Mouse (Mus musculus) midbrain, embryonic 13.5 days (tissue): ENCODE measurements around the gene Pigs. TPM values are rescaled to one million over a fixed set of nuclear protein-coding genes. Genes with fewer than 3 reads are reported as not detected.

Experiments used
- ATAC-seq: fragments of 200-750 bp; cut with Nextera tagmentation; 2 replicates; pipeline ENCODE4 v1.8.0; 2017; ENCODE audit warnings: mild to moderate bottlenecking, moderate TSS enrichment, moderate library complexity
- H3K27ac ChIP-seq: fragments of 300-500 bp; sonication (generic); 2 replicates; pipeline ENCODE4 v1.5.1; 2015; ENCODE audit warnings: inconsistent platforms, mild to moderate bottlenecking, moderate library complexity
- H3K27me3 ChIP-seq: fragments of 300-500 bp; sonication (generic); 2 replicates; pipeline ENCODE4 v1.6.1; 2015; ENCODE audit warnings: mild to moderate bottlenecking, inconsistent platforms
- H3K36me3 ChIP-seq: fragments of 300-500 bp; sonication (generic); 2 replicates; pipeline ENCODE4 v1.6.1; 2015; ENCODE audit warnings: mild to moderate bottlenecking, inconsistent platforms
- H3K4me1 ChIP-seq: fragments of 300-500 bp; sonication (generic); replicated peaks from 2 replicates; pipeline ENCODE4 v1.6.1; 2015; ENCODE audit warnings: inconsistent platforms
- H3K4me2 ChIP-seq: fragments of 300-500 bp; sonication (generic); replicated peaks from 2 replicates; pipeline ENCODE4 v1.6.1; 2015; ENCODE audit warnings: moderate library complexity, mild to moderate bottlenecking, inconsistent platforms
- H3K4me3 ChIP-seq: fragments of 300-500 bp; sonication (generic); replicated peaks from 2 replicates; pipeline ENCODE4 v1.5.1; 2015; ENCODE audit warnings: mild to moderate bottlenecking, inconsistent platforms
- H3K9ac ChIP-seq: fragments of 300-500 bp; sonication (generic); replicated peaks from 2 replicates; pipeline ENCODE4 v1.6.1; 2015; ENCODE audit warnings: mild to moderate bottlenecking, inconsistent platforms
- H3K9me3 ChIP-seq: fragments of 300-500 bp; sonication (generic); 2 replicates; pipeline ENCODE4 v1.6.1; 2016; ENCODE audit warnings: mild to moderate bottlenecking, inconsistent platforms
- WGBS: fragments of 180-500 bp; shearing (Covaris S2); methylation state at CpG from one replicate; pipeline ENCODE4 v1.1.7; 2015; 5-methylcytosine and 5-hydroxymethylcytosine counted together
- polyA plus RNA-seq: library from polyadenylated mRNA; unstranded; fragments of >200 nt; fragmentation: Nextera tagmentation; extraction: Ambion mirVana; gene quantifications from 2 replicates; pipeline ENCODE4 v1.2.1, GENCODE M21; 2015

The Pigs gene
- polyA plus RNA-seq, 1 experiment from 2014 or later: 66.6 TPM

- Histone ChIP-seq H3K4me3 (peak within 1 kb of the TSS; percentile 76), H3K36me3 (peaks cover 40% of the 10 kb centered on the region), H3K27me3 (no peaks in the 10 kb centered on the region), H3K4me2 (peak within 1 kb of the TSS; percentile 81), H3K27ac (peak within 1 kb of the TSS; percentile 87), H3K9ac (peak within 1 kb of the TSS; percentile 90), H3K9me3 (no peaks in the 10 kb centered on the region), H3K4me1 (peaks cover 39% of the 10 kb centered on the region)
- WGBS: 1% methylated on average over 54 of the region's 66 CpGs
- peak; percentile 70 for ATAC-seq
Observed at GRCm38 (mm10) chr11:78343381-78344327, 15.4 kb downstream of the Pigs start, which contains the start of gene Unc119. Unc119 (plus strand) TSS chr11:78343482.

- no peaks in the 10 kb centered on the region for H3K27me3 ChIP-seq
- peak overlapping the region; percentile 81 for H3K4me2 ChIP-seq
- peaks cover 39% of the 10 kb centered on the region for H3K4me1 ChIP-seq
- peaks cover 39% of the 10 kb centered on the region for H3K36me3 ChIP-seq
- no peak for ATAC-seq
- H3K4me3 ChIP-seq: peak overlapping the region; percentile 76
- no peaks in the 10 kb centered on the region for H3K9me3 ChIP-seq
- peak overlapping the region; percentile 87 for H3K27ac ChIP-seq
- 83% methylated on average over 6 of the region's 6 CpGs for WGBS
- peak overlapping the region; percentile 90 for H3K9ac ChIP-seq
Observed at GRCm38 (mm10) chr11:78344328-78344889, 16.2 kb downstream of the Pigs start.

- no peak for ATAC-seq
- Histone ChIP-seq H3K4me3 (peak overlapping the region; percentile 76; the same call in 1 of the 2 replicates), H3K27ac (no peak overlapping the region), H3K4me1 (peaks cover 39% of the 10 kb centered on the region), H3K36me3 (peaks cover 34% of the 10 kb centered on the region), H3K4me2 (peak overlapping the region; percentile 81), H3K9ac (peak overlapping the region; percentile 55), H3K9me3 (no peaks in the 10 kb centered on the region), H3K27me3 (no peaks in the 10 kb centered on the region)
- WGBS: 57% methylated on average over 8 of the region's 8 CpGs
Observed at GRCm38 (mm10) chr11:78344890-78345715, 16.9 kb downstream of the Pigs start.

- peaks cover 28% of the 10 kb centered on the region for H3K36me3 ChIP-seq
- H3K4me2 ChIP-seq: 0 out of 2 replicates have a peak overlapping the region, but pooled peaks have one; percentile 9
- H3K9me3 ChIP-seq: no peaks in the 10 kb centered on the region
- WGBS: 83% methylated on average over 7 of the region's 7 CpGs
- H3K27ac ChIP-seq: no peak overlapping the region
- no peaks in the 10 kb centered on the region for H3K27me3 ChIP-seq
- ATAC-seq: no peak
- H3K4me3 ChIP-seq: no peak overlapping the region
- peaks cover 39% of the 10 kb centered on the region for H3K4me1 ChIP-seq
- no peak overlapping the region; the same call in 1 of the 2 replicates for H3K9ac ChIP-seq
Observed at GRCm38 (mm10) chr11:78345801-78346200, 17.6 kb downstream of the Pigs start.

- no peak for ATAC-seq
- Histone ChIP-seq H3K4me2 (0 out of 2 replicates have a peak overlapping the region, but pooled peaks have one; percentile 9), H3K9ac (no peak overlapping the region), H3K36me3 (peaks cover 21% of the 10 kb centered on the region), H3K4me3 (no peak overlapping the region), H3K9me3 (no peaks in the 10 kb centered on the region), H3K27me3 (no peaks in the 10 kb centered on the region), H3K4me1 (peaks cover 39% of the 10 kb centered on the region), H3K27ac (peak overlapping the region; percentile 25; the same call in 1 of the 2 replicates)
- 67% methylated on average over 6 of the region's 6 CpGs for WGBS
Observed at GRCm38 (mm10) chr11:78346326-78347069, 18.3 kb downstream of the Pigs start.

GRCm38 (mm10) chr11:78347070-78347754, 19.0 kb downstream of the Pigs start:
- no peaks in the 10 kb centered on the region for H3K9me3 ChIP-seq
- WGBS: 91% methylated on average over 10 of the region's 10 CpGs
- peaks cover 39% of the 10 kb centered on the region for H3K4me1 ChIP-seq
- H3K27me3 ChIP-seq: no peaks in the 10 kb centered on the region
- no peak overlapping the region for H3K9ac ChIP-seq
- no peak overlapping the region for H3K4me3 ChIP-seq
- no peak overlapping the region for H3K4me2 ChIP-seq
- H3K36me3 ChIP-seq: peaks cover 18% of the 10 kb centered on the region
- H3K27ac ChIP-seq: no peak overlapping the region
- ATAC-seq: 0 out of 2 replicates have a peak, but pooled peaks have one; percentile 9

GRCm38 (mm10) chr11:78347908-78348307, 19.7 kb downstream of the Pigs start:
- Histone ChIP-seq H3K4me1 (peaks cover 38% of the 10 kb centered on the region), H3K36me3 (peaks cover 18% of the 10 kb centered on the region), H3K9me3 (no peaks in the 10 kb centered on the region), H3K27ac (no peak overlapping the region), H3K4me3 (no peak overlapping the region), H3K27me3 (no peaks in the 10 kb centered on the region), H3K4me2 (no peak overlapping the region), H3K9ac (no peak overlapping the region)
- no peak for ATAC-seq
- 82% methylated on average over 9 of the region's 9 CpGs for WGBS

- no peak overlapping the region for H3K4me3 ChIP-seq
- no peak for ATAC-seq
- WGBS: 61% methylated on average over 7 of the region's 7 CpGs
- H3K36me3 ChIP-seq: peaks cover 18% of the 10 kb centered on the region
- H3K27ac ChIP-seq: no peak overlapping the region
- no peak overlapping the region for H3K9ac ChIP-seq
- H3K4me1 ChIP-seq: peaks cover 35% of the 10 kb centered on the region
- no peak overlapping the region for H3K4me2 ChIP-seq
- no peaks in the 10 kb centered on the region for H3K9me3 ChIP-seq
- H3K27me3 ChIP-seq: no peaks in the 10 kb centered on the region
Observed at GRCm38 (mm10) chr11:78348474-78348873, 20.3 kb downstream of the Pigs start.

- Histone ChIP-seq H3K36me3 (peaks cover 18% of the 10 kb centered on the region), H3K4me1 (peaks cover 25% of the 10 kb centered on the region), H3K9ac (no peak overlapping the region), H3K4me2 (no peak overlapping the region), H3K27me3 (no peaks in the 10 kb centered on the region), H3K9me3 (no peaks in the 10 kb centered on the region), H3K4me3 (no peak overlapping the region), H3K27ac (no peak overlapping the region)
- WGBS: 88% methylated on average over 4 of the region's 4 CpGs
- no peak for ATAC-seq
Observed at GRCm38 (mm10) chr11:78349441-78350358, 21.5 kb downstream of the Pigs start.

GRCm38 (mm10) chr11:78353081-78353480, 24.9 kb downstream of the Pigs start:
- Histone ChIP-seq H3K4me2 (no peak overlapping the region), H3K27ac (no peak overlapping the region), H3K27me3 (no peaks in the 10 kb centered on the region), H3K9ac (no peak overlapping the region), H3K36me3 (peaks cover 14% of the 10 kb centered on the region), H3K4me3 (no peak overlapping the region), H3K4me1 (no peaks in the 10 kb centered on the region), H3K9me3 (no peaks in the 10 kb centered on the region)
- 90% methylated on average over 1 of the region's 1 CpGs for WGBS
- ATAC-seq: no peak
